Mouse (Mus musculus) ovary, postnatal 14 days (tissue): Measurements from ENCODE around the gene Utrn.

Source experiments
- DNase-seq: peaks from one replicate; pipeline ENCODE4 v3.0.0; 2022; ENCODE audit warnings: low spot score

Gene Utrn

DNA sequence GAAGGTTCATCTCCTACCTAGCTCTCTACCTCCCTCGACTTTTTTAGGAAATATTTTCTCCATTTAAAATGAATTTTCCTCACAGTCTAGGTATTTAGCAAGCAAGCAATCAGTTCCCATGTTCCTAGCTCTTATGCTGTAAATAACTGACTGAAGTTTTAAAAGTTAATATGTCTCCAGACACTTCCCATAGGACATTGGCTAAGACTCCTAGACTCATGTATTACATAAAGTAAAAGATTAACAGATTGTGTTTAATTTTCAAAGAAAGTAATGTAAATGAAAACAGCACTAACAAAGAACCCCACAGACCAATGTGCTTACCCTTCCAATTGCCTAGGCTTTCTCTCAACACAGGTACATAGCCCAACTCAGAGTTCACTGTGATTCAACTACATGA is 35.0 kb downstream of the Utrn start:
- no peak for DNase-seq

DNA sequence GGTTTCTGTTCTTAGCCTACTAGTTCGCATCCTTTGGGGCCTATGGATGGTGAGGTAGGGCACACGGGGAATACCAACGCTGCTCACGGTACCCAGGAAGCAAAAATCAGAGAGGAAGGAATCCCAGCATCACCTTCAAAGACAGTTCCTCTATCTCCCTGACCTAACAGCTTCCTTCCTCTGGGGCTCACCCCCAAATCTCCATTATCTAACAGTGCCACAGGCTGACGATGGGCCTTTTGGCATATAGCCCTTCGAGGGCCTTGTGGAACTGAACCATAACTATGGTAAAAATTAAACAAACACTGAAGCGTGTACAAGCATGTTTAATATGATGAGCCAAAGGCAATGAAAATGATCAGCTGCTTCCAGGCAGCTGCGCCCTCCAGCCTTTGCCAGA is 37.0 kb downstream of the Utrn start:
- no peak for DNase-seq

DNA sequence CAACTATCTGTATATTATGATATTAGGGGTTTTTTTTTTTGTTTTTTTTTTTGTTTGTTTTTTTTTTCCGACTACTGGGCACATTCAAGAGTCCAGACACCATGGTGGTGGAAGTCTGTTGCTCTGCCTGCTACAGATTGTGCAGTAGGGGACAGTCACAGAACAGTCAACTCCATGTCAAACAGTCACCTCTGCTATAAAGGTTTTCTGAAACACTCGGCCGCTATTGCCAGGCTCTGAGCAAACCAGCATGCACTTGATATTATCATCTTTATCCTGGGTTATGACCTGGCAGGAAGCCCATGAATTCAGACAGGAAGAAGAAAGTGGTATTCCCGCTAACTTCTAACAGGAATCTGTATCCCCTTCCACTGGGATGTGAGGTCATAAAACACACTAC is 41.4 kb downstream of the Utrn start:
- DNase-seq, result no peak

DNA sequence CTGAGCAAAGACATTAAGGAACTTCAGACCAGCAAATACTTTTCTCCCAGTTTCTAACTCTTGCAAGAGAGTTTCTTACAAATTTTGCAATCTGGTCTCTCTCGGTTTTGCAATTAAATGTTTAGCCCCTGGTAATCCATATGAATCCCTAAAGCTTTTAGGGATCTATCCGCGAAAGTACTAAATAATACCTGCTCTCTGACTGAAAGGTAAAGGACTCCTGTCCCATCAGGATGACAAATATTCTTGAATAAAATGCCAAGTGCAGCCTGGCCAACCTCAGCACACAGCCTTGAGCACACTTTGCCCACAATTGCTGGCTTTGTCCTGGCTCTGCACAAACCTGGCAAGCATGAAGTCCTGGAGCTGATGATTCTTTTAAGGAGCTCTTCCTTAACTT is 41.9 kb downstream of the Utrn start:
- no peak for DNase-seq

DNA sequence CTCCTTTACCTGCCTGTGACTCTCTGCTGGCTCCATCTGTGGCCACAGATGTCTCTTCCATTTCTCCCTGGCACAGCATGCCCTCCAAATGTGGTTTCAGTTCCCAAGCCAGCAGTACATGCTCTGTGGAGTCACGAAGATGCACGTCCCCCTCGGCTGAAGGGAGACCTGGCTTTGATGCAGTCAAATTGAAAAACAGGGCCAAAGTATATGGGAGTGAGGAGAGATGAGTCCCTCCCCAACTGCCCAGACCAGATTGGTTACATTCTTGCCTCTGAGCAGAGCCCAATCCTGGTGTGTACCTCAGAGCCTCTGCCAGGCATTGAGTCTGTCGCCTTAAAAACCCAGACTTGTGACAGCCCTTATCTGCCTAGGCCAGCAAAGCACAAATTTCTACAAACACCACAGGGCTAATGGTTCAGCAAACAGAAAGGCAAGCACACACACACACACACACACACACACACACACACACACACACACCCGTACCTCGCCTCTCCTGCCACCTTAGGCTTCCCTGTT is 42.3 kb downstream of the Utrn start:
- DNase-seq, result no peak

DNA sequence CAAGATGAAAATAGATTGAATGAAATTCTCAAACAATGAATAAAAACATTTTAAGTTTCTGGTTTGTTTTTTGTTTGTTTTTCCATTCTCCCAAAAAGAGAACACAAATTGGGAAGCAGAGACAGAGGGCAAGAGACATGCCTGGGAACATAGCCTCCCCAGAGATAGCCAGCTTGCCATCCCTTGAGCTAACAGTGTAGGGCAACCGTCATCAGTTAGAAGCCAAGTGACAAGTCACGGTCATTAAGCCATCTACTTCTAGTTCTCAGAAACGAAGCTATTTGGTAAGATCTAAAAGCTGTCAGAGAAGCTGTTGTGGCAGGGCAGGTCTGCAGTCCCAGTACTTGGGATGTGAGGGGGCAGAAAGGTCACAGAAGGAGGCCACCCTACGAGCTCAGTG is 44.8 kb downstream of the Utrn start:
- DNase-seq, result no peak

DNA sequence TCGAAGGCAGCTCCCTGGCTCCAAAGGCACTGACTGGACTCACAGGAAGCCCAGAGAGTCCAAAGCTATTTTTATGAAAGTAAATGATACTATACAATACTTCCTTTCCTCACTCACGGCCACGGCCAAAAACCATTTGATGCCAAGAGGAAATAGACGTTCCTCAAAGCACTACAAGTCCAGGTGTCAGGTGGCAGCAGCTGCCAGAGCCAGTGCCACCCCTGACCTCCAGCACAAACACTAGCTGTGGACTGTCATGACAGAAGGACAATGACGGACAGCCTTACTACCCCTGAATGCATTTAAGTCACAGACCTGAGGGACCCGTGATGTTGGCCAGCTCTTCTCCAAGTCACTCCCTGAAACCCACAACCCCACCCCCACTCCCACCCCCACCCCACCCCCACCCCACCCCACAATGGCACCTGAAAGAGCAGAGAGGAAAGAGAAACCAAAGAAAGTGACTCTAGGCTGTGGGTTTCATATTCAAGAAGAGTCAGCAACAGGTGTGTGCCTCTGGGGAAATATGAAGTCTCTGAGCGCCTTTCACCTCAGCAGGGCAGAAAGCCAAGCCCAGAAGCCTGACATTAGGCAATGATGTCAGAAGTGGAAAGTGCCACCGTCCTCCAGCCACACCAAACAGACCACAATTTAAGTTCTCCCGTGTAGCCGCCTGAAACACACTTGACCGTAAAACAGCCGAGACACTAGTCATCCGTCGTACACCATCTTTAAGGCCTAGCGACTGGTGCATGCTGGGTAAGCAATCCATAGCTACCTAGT is 45.5 kb downstream of the Utrn start:
- no peak for DNase-seq

DNA sequence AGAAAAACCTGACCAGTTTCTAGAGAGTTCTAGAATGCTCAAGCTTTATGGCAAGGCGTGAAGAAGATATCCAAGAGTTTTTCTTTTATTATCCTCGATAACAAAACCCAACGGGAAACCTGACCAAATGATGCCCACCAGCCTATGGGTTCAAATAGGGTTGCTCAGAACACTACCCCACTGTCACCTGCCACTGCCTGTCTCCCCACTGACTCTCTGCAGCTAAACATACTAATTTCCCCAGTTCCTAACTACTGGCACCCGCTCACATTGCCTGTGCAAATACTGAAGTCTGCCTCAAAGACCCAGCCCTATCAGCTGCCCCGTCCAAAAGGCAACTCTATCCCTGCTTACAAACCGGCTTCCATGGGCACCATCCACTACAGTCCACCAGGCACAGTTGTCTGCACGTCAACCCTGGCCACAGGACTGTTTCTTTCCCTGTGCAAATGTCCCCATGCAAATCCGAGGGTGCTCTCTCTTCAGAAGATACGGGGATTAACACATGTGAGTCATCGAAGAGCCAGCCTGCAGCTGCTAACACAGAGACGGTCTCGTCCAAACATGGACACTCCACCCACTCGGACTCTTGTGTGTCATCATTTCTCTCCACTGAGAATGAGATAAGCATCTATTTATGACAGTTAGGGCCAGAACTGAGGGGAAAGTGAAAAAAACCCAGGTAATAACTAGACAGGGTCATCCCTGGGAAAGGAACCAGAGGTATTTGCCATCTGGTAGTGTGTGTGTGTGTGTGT is 48.0 kb downstream of the Utrn start:
- DNase-seq, result no peak

DNA sequence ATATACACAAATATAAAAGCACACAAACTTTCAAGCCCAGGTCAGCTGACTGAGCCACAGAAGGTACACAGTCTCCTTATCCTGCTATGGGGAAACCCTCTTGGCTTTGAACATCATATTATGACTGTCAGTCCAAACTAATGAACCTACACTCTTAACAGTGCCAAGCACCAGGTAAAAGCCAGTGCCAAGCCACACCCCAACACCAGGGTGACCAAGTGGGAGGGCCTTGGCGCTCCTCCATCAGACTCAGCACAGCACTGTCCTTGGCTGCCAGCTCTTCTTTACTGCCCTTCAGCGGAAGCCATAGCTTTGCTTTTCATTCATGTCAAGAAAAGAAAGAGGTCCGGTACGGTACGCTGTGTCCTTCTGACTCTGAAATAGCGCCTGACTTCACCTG is 51.8 kb downstream of the Utrn start:
- DNase-seq, result peak; percentile 45

DNA sequence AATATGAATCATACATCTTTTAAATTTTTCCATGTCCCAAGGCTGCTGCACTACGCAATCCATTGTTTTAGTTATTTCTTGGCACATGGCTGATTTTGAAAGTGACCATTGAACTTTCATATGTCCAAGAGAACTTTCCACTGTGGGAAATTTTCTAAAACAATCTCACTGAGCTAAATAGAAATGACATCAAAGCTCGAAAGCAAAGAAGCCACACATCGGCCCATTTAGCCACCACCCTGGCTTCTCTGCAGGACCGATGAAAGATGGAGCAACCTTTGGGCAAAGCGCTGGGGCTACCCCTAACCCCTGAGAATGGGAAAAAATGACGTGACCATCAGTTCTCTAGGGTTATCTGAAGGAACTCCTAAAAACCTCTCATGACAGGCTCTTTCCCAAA is 52.6 kb downstream of the Utrn start:
- no peak for DNase-seq

DNA sequence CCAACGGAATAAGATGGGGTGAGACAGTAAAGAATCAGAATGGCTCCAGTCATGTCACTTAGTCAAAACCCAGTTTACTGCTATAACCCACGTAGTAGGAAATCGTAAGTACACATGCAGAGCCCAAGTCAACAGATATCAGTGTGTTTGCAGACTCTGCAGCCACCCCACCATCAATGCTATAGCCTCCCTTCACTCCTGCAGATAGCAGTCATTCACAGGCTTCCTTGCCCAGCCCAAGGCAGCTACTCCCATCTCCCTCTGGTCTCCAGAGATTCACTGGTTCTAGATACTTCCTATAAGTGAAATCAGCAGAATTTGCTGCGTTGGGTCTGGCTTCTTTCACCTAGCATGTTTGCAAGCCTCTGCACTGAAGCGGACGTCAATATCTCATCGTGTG is 54.8 kb downstream of the Utrn start:
- no peak for DNase-seq

DNA sequence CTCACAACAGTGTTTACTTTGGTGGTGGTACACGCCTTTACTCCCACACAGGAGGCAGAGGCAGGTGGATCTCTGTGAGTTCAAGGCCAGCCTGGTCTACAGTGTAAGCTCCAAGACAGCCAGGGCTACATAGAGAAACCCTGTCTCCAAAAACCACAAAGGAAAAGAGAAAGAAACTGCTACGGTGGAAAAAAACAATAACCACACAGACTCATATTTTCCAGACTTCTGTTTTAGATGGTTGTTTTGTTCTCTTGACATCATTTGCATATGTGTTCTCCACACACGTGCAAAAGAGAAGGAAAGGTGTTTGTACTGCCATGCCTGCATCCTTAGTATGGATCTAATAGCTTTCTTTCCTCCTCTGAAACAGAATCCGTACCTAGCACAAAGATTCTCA is 55.3 kb downstream of the Utrn start:
- no peak for DNase-seq

DNA sequence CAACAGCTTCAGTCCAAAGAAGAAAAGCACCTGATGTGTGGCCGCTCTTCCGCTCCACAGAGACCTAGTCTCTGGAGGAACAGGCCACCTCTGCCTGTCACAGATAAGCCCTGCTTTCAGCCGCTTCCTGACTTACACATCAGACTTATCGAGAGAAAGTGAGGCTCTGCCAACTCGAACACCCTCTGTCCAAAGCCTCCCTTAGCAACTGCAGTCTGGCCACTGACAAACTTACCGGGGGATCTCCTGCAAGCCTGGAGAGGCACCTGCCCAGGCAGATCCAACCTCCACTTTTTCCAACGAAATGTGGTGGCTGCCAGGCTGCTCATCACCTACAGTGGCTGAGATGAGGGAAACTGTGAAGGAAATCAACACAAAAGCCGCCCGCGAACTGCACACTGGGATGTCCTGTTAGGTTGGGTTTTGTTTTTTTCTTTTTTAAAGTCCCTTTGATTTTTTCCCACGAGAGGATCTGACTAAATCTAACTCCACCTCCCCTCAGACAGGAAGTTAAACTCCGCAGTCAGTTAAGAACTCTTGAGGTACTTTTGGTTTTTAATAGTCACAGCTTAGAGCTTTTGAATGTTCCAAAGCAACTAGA is 55.9 kb downstream of the Utrn start:
- DNase-seq, result no peak

DNA sequence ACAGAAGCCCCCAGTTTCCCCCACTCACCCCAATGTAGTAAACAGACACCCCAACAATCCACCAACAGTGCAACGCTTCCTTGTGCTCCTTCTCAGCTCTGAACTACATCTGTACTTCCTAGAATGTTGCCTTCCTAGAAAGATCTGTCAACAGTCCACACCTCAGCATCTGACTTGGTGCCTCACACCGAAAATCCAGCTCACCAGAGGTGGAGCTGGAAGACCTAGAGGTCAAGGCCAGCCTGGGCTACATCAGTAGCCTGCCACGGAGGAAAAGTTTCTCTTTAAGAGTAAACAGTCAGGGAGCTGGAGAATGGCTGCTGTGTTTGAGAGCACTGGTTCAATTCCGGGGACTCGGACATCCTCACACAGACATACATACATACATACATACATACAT is 56.5 kb downstream of the Utrn start:
- DNase-seq, result no peak

DNA sequence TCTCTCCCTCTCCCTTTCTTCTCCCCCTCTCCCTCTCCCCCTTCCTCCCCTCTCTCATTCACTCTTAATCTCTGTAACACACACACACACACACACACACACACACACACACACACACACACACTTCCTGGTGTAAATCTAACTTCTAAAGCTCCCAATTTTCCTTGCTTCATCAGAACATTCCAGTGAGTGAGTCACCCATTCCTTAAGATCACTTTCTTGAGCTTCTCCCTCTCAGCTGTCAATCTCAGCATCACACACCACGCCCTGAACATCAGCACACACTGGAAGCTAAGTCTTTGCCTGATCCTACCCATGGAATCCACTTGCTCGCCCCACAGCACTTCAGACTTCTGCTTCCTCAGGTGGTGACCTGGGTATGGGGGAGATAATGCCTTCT is 58.3 kb downstream of the Utrn start:
- DNase-seq, result no peak

DNA sequence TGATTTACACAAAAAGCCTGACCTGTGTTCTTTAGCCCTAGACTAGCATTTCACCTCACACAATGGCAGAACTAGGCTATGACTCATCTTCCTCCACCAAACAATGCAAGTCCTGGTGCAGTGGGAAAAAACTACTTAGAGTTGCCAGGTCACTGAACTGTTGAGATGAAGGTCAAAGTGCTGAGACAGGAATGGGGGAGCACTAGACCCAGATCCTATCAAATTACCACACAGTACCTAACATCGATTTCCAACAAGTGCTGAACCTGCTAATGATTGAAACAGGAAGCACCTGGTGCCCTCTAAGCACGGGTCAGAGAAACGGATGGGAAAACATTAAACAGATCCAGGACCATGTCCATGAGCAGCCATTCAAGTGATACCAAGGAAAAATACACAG is 59.5 kb downstream of the Utrn start:
- DNase-seq, result no peak

DNA sequence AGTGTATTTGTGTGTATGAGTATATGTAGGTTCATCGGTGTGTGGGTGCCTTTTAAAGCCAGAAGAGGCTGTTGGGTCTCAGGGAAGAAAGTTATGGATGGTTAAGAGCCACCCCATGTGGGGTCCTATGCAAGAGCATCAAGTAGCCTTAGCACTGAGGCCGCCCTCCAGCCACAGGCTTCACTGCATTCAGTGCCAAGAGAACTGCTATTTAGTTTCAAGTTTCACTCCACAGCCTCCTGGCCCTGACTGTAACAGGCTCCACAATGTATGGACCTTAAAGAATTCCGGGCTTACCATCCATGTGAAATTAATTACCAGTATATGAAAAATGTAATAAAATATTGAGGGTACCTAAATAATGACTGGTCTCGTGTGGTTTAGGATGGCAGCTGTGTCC is 60.7 kb downstream of the Utrn start:
- no peak for DNase-seq

DNA sequence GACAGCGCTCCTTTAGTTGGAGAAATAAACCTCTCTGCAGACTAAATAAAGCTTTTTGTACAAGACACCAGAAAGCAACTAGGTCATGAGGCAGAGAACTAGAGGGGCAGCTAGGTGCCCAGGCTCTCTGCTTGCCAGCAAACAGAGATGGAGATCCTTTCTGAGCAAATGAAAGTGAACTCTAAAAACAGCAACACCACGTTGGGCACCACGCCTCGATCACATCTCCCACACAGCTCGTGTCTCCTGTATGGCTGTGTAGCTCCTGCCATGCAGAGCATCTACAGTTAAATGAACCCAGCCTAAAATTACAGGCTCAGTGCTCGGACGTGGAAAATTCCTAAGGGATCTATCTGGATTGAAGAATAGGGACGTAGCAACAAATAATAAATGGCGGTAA is 61.5 kb downstream of the Utrn start:
- no peak for DNase-seq

DNA sequence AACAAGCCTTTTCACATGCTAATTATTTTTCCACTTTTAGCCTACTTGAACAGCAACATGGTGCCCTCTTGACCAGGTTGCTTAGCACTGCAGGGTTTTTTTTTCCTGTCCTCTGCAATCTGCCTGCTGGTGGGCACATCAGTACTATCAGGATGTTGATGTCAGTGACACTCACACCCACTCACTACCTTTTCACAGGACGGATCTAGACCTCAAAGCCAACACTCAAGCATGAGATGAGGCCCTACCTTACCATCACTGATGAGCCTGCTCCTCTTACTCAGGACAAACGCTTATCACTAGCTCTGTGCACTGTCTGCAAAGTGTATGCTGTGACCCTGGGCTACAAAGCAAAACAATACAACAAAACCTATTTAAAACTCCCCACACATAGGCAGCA is 63.3 kb downstream of the Utrn start:
- no peak for DNase-seq

DNA sequence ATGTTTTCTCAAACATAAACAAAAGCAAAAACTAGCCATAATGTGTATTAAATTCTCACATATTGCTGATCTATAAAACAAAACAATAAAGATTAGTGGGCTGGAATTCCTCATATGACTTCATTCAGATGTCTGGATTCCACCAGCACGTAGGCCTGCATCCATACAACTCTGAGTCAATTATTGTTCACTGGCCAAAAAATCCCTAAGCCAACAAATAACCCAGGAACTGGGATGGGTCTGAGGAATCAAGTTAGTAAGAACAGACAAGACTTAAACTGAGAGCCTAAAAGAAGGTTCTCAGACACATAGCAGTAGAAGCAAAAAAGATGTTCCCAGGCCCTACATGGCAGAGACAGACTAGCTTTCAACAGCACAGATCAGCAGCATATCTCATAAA is 65.2 kb downstream of the Utrn start:
- no peak for DNase-seq

DNA sequence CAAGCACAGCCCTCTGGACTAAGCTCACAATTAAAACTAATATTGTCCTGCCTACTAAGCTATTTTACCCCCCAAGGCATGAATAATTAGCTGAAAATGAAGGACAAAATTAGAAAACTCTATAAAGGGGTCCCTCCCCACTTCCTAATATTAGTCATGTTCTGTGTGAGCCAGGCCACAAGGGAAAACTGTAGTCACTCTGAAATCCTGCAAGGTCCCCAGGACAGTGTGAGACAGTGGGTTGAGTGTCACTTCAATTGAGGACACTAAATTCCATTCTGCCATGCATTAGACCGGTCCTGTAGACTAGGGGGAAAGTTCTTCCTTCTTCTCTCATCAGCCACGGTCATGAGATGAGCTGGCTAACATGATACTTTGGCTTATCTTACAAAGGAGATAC is 69.7 kb downstream of the Utrn start:
- DNase-seq, result no peak

DNA sequence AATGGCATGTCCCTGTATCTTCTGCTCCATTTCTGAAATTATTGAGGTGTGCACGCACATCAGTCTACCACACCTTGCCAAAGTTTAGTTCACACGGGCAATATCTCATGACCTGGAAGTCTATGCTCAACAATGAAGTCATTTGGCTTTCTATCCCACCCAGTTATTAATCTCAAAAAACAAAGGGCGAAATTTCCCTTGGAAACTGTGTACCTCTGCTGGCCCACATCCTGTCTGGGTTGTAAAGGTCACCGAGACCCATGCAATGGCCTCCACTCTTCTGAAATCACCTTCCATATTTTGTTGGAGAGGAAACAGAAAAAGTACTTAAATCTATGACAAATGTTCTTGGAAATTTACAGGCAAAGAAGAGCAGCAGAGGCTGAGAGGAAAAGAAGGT is 70.9 kb downstream of the Utrn start:
- DNase-seq, result no peak

DNA sequence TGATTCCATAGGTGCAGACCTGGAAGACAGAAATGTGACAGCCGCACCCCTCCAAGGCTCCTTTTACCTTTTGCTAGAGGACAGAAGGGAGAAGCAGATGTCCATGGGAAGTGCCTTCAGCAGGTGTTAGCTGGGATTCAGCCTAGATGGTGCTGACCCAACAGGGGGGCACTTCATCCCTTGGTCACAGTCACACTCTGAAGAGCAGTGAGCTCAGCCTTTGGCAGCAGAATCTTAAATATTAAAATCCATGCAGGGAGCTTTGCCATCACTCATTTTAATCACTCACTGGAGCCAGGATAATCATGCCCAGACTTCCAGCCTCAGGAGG is 72.7 kb downstream of the Utrn start:
- no peak for DNase-seq
